Mouse (Mus musculus): Measurements from ENCODE around the gene BC052040. TPM values are rescaled to one million over a fixed set of nuclear protein-coding genes. Genes with fewer than 3 reads are reported as not detected.

The BC052040 gene
- total RNA-seq, 1 experiment: 7.9 TPM

GRCm38 (mm10) chr2:115542401-115543123 lies 39.0 kb upstream of the BC052040 start:
- Histone ChIP-seq H3K4me1 (ENCODE audit: control insufficient read depth in 2 of 2, insufficient read depth in 2 of 2, low read length in 2 of 2, poor library complexity in 1 of 2) (no peaks in the 10 kb centered on the region), H3K36me3 (ENCODE audit: control insufficient read depth, insufficient read depth, low read length, poor library complexity, severe bottlenecking) (no peaks in the 10 kb centered on the region), H3K9ac (ENCODE audit: insufficient read depth, low read depth, low read length, poor library complexity, severe bottlenecking) (no peak overlapping the region), H3K4me3 (ENCODE audit: insufficient read depth in 1 of 2, low read depth in 1 of 2, low read length in 2 of 2, poor library complexity in 1 of 2, severe bottlenecking in 1 of 2) (no peak overlapping the region), H3K9me3 (ENCODE audit: control insufficient read depth, insufficient read depth, low read depth, low read length) (no peaks in the 10 kb centered on the region), H3K27ac (ENCODE audit: insufficient read depth, low read depth, low read length, poor library complexity, severe bottlenecking) (no peak overlapping the region)
- TF ChIP-seq MAFK (IDR thresholded peaks at IDR 0.05; ENCODE audit: insufficient read depth, low read depth, low read length): no peak
- no peak for TF ChIP-seq HCFC1 (IDR thresholded peaks at IDR 0.05; ENCODE audit: borderline replicate concordance, insufficient read depth, low read length)
- no peak for TF ChIP-seq CHD2 (IDR thresholded peaks at IDR 0.05; ENCODE audit: low read depth, low read length)
- TF ChIP-seq ZC3H11A (IDR thresholded peaks at IDR 0.05; ENCODE audit: borderline replicate concordance, low read depth, low read length): no peak
- TF ChIP-seq ZNF384 (IDR thresholded peaks at IDR 0.05; ENCODE audit: low read depth, low read length): no peak
- in situ Hi-C loops (cut with MboI; ENCODE audit: low sequenced_read_pairs in 2 of 2, unreplicated experiment in 2 of 2): no loop called here
- no peak for DNase-seq (ENCODE audit: low read depth, low spot score)

- Histone ChIP-seq H3K4me3 (ENCODE audit: insufficient read depth in 1 of 2, low read depth in 1 of 2, low read length in 2 of 2, poor library complexity in 1 of 2, severe bottlenecking in 1 of 2) (no peak overlapping the region), H3K9ac (ENCODE audit: insufficient read depth, low read depth, low read length, poor library complexity, severe bottlenecking) (no peak overlapping the region), H3K4me1 (ENCODE audit: control insufficient read depth in 2 of 2, insufficient read depth in 2 of 2, low read length in 2 of 2, poor library complexity in 1 of 2) (no peaks in the 10 kb centered on the region), H3K27ac (ENCODE audit: insufficient read depth, low read depth, low read length, poor library complexity, severe bottlenecking) (no peak overlapping the region), H3K9me3 (ENCODE audit: control insufficient read depth, insufficient read depth, low read depth, low read length) (no peaks in the 10 kb centered on the region), H3K36me3 (ENCODE audit: control insufficient read depth, insufficient read depth, low read length, poor library complexity, severe bottlenecking) (no peaks in the 10 kb centered on the region)
- in situ Hi-C loops (cut with MboI; ENCODE audit: low sequenced_read_pairs in 2 of 2, unreplicated experiment in 2 of 2): no loop called here
- no peak for TF ChIP-seq MAFK (IDR thresholded peaks at IDR 0.05; ENCODE audit: insufficient read depth, low read depth, low read length)
- no peak for TF ChIP-seq HCFC1 (IDR thresholded peaks at IDR 0.05; ENCODE audit: borderline replicate concordance, insufficient read depth, low read length)
- no peak for TF ChIP-seq ZNF384 (IDR thresholded peaks at IDR 0.05; ENCODE audit: low read depth, low read length)
- no peak for TF ChIP-seq CHD2 (IDR thresholded peaks at IDR 0.05; ENCODE audit: low read depth, low read length)
- no peak for TF ChIP-seq ZC3H11A (IDR thresholded peaks at IDR 0.05; ENCODE audit: borderline replicate concordance, low read depth, low read length)
- DNase-seq (ENCODE audit: low read depth, low spot score): no peak
These were observed 38.3 kb upstream of the BC052040 start for GRCm38 (mm10) chr2:115543212-115543611.

- DNase-seq (ENCODE audit: low read depth, low spot score): no peak
- H3K9ac ChIP-seq (ENCODE audit: insufficient read depth, low read depth, low read length, poor library complexity, severe bottlenecking): no peak overlapping the region
- no peaks in the 10 kb centered on the region for H3K36me3 ChIP-seq (ENCODE audit: control insufficient read depth, insufficient read depth, low read length, poor library complexity, severe bottlenecking)
- TF ChIP-seq HCFC1 (IDR thresholded peaks at IDR 0.05; ENCODE audit: borderline replicate concordance, insufficient read depth, low read length) (no peak), ZC3H11A (IDR thresholded peaks at IDR 0.05; ENCODE audit: borderline replicate concordance, low read depth, low read length) (no peak), ZNF384 (IDR thresholded peaks at IDR 0.05; ENCODE audit: low read depth, low read length) (no peak), CHD2 (IDR thresholded peaks at IDR 0.05; ENCODE audit: low read depth, low read length) (no peak)
- in situ Hi-C loops (cut with MboI; ENCODE audit: low sequenced_read_pairs in 2 of 2, unreplicated experiment in 2 of 2): no loop called here
- H3K4me3 ChIP-seq (ENCODE audit: insufficient read depth in 1 of 2, low read depth in 1 of 2, low read length in 2 of 2, poor library complexity in 1 of 2, severe bottlenecking in 1 of 2): no peak overlapping the region
- no peaks in the 10 kb centered on the region for H3K9me3 ChIP-seq (ENCODE audit: control insufficient read depth, insufficient read depth, low read depth, low read length)
- no peak overlapping the region for H3K27ac ChIP-seq (ENCODE audit: insufficient read depth, low read depth, low read length, poor library complexity, severe bottlenecking)
- no peaks in the 10 kb centered on the region for H3K4me1 ChIP-seq (ENCODE audit: control insufficient read depth in 2 of 2, insufficient read depth in 2 of 2, low read length in 2 of 2, poor library complexity in 1 of 2)
These were observed 29.6 kb upstream of the BC052040 start for GRCm38 (mm10) chr2:115551901-115552300.

GRCm38 (mm10) chr2:115562155-115562827 lies 19.2 kb upstream of the BC052040 start:
- Histone ChIP-seq H3K9me3 (ENCODE audit: control insufficient read depth, insufficient read depth, low read depth, low read length) (no peaks in the 10 kb centered on the region), H3K4me3 (ENCODE audit: insufficient read depth in 1 of 2, low read depth in 1 of 2, low read length in 2 of 2, poor library complexity in 1 of 2, severe bottlenecking in 1 of 2) (no peak overlapping the region), H3K36me3 (ENCODE audit: control insufficient read depth, insufficient read depth, low read length, poor library complexity, severe bottlenecking) (no peaks in the 10 kb centered on the region), H3K27ac (ENCODE audit: insufficient read depth, low read depth, low read length, poor library complexity, severe bottlenecking) (no peak overlapping the region), H3K9ac (ENCODE audit: insufficient read depth, low read depth, low read length, poor library complexity, severe bottlenecking) (no peak overlapping the region), H3K4me1 (ENCODE audit: control insufficient read depth in 2 of 2, insufficient read depth in 2 of 2, low read length in 2 of 2, poor library complexity in 1 of 2) (no peaks in the 10 kb centered on the region)
- TF ChIP-seq ZNF384 (IDR thresholded peaks at IDR 0.05; ENCODE audit: low read depth, low read length) (no peak), CHD2 (IDR thresholded peaks at IDR 0.05; ENCODE audit: low read depth, low read length) (no peak), MAFK (IDR thresholded peaks at IDR 0.05; ENCODE audit: insufficient read depth, low read depth, low read length) (no peak)
- no peak for DNase-seq (ENCODE audit: low read depth, low spot score)
- in situ Hi-C loops (cut with MboI; ENCODE audit: low sequenced_read_pairs in 2 of 2, unreplicated experiment in 2 of 2): no loop called here
